Mouse (Mus musculus): ENCODE data around the gene Smc6.

The Smc6 gene

DNA sequence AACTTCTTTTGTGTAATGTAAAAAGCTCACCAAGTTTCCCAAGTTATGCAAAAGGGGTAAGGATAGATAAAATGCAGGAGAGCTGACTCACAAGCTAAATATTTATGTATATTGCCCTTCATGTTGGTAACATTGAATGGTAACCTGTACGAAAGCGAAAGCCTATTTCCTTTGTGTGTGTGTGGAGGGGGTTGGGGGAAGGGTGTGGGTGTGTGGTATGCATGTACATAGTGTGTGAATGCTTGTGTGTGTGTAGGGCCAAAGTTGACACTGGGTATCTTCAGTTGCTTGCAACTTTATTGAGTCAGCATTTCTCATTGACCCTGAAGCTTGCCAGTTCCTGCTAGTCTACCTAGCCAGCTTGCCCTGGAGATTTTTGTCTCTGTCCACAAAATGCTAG lies 15.9 kb downstream of the Smc6 start:
- no peak for ATAC-seq (ENCODE audit: low TSS enrichment)

DNA sequence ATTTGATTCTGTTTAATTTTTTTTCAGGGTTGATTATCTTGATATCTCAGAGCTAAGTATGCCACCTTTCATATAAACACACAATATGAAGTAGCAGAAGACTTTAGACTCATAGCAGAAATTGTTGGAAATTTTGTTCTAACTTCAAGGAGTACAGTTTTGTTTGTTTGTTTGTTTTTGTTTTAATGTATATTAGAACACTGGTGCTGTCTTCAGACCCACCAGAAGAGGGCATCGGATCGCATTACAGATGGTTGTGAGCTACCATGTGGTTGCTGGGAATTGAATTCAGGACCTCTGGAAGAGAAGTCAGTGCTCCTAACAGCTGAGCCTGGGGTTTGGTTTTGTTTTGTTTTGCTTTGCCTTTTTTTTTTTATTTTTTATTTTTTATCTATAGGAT lies 20.7 kb downstream of the Smc6 start:
- ATAC-seq (ENCODE audit: low TSS enrichment): no peak

DNA sequence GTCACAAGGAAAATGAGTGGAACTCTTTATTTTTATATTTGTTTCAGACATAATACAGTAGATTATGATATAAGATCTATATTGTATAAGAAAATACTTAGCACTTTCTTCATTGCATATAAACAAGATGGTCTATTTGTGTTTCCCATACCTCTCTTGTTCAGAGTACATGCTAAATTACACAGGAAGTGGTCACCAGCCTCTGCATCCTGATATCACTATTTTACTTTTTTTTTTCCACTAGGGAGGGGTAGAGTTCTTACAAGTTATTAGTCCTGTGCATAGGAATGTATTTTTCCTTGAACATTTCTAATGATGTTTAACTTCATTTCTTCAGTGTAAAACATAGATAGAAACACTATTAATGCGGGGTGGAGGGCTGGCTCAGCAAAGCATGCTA lies 35.2 kb downstream of the Smc6 start:
- no peak for ATAC-seq (ENCODE audit: low TSS enrichment)

DNA sequence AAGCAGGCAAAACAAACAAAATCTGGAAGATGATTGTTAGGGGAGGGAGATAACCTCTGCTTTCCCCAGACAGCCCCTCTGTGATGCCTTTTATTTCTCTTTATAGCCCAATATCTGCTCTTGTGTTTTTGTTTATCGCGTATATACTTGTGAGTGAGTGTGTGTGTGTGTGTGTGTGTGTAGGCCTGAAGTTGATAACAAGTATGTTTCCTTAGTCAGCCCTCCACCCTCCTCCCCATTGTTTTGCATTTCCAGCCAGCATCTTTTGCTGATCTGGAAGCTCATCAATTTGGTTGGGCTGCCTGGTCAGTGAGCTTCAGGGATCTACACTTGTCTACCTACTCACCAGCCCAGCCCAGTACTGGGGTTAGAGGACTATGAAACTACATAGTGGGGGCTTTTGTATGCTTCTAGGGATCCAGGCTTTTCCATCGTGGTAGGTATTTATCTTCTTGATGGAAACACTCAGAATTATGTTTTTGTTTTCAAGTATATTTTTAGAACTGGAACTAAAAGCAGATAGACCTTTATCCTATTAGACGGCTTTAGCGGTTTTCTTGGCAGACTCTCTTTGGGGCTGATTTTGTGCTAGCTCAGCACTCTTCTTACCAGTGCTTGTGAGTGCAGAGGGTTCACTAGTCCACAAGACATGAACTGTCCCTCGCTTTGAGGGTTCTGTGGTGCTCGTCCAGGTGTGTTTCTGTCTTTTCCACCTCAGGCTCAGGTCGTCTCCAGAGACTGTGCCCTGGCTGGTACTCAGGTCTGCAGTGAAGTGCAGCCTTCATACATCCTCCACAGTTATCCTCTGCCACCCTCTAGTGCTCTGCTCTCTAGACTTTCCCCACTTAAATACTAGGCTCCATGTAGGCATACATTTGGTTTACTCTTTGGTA lies 41.3 kb downstream of the Smc6 start:
- no peak for ATAC-seq (ENCODE audit: low TSS enrichment)

DNA sequence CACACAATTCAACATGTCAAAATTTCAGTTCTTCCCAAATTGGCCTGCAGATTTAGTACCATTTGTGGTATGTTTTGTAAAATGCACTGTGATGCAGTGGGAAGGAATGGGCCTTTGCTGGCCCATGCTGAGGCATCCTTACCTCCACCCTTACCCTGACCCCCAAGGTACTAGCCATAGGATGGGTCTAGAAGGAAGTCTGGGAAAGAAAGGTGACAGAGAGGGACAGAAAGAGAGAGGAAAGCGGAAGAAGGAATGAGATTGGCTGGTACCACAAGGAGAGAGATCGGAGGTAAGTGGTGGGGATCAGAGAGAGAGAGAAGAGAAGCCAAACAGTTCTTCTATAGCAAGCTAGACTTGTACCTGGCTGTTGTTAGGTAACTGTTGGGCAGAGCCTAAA lies 45.4 kb downstream of the Smc6 start:
- ATAC-seq (ENCODE audit: low TSS enrichment): no peak

DNA sequence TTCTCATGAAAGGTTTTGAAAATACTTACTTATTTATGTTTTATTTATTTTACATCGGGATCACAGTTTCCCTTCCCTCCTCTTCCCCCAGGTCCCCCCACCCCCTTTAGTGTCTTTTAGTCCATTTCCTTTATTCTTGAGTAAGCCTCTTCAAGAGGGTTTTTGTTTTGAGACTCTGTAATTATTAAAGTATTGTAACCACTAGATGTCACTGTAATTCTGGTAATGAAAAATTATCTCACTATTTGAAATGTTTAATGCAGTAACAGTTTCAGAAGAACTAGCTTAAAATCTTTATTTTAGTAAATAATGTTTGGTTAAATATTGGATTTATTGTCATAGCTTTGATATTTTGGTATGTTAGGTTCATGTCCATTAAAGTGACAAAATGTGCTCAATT lies 48.2 kb downstream of the Smc6 start:
- ATAC-seq (ENCODE audit: low TSS enrichment): no peak

DNA sequence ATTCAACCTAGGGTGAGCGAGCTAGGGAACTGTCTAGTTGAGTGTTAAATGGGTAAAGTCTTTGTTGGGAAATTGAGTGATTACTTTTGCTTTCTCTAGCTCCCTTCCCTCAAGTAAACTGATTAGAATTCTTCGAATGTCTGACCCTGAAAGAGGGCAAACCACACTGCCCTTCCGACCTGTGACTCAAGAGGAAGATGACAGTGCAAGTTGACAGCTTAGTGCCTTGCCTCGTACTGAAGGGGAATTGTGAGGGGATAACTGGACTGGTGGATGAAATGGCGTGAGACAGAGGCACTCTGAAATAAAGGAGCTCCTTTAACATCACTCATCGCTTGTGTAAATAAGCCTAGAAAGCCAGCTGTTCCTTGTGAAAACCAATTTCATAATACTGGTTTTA lies 52.0 kb downstream of the Smc6 start:
- no peak for ATAC-seq (ENCODE audit: low TSS enrichment)

DNA sequence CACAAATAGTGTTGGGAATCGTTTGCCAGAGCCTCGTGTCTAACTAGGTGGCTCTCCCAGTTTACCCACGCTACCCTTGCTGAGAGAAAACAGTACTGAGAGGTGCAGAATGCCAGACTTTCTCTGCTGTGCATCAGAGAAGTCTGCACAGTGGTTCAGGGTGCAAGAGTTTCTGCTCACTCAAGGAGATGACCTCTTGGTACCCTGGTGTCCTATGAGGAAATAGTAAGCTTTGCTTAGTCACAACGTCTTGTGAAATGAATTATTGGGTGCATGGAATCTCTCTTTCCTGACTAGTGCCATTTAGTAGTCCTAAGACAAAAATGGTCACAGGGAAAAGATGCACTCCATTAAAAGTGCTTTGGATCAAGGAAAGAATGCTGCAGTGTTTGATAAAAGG lies 58.8 kb downstream of the Smc6 start:
- ATAC-seq (ENCODE audit: low TSS enrichment): peak; percentile 13; the same call in 1 of the 2 replicates

DNA sequence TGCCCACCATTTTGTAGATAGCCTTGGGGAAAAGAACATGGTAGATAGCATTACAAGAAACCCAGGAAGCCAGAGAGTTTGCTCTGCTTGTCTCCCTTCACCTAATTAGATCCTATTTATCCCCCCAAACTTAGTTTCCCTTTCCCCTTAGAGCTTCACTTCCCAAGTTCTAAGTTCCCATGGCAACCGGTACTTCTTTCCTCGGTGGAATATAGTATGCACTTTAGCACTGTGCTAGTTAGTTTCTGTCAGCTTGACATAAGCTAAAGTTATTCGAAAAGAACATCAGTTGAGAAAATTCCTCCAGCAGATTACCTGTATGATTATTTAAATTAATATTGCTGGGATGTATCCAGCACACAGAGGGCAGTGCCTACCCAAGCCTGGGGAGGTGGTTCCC lies 60.8 kb downstream of the Smc6 start:
- ATAC-seq (ENCODE audit: low TSS enrichment): no peak

DNA sequence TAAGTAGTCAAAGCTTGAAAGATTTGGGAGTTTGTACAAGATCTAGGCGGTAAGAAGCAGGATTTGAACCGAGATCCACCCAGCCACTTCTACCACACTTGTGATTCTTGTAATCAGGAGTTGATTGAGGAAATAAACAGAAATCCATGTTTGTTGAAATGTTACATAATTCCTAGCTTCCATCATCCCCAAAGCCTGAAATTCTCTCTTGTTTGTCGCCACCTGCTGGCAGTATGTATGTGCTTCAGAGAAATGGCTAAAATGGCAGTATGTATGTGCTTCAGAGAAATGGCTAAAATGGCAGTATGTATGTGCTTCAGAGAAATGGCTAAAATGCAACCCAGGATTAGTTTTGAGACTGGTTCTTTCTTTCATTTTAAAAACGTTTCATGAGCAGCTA lies 71.2 kb downstream of the Smc6 start:
- ATAC-seq (ENCODE audit: low TSS enrichment): peak; percentile 58; the same call in 1 of the 2 replicates

DNA sequence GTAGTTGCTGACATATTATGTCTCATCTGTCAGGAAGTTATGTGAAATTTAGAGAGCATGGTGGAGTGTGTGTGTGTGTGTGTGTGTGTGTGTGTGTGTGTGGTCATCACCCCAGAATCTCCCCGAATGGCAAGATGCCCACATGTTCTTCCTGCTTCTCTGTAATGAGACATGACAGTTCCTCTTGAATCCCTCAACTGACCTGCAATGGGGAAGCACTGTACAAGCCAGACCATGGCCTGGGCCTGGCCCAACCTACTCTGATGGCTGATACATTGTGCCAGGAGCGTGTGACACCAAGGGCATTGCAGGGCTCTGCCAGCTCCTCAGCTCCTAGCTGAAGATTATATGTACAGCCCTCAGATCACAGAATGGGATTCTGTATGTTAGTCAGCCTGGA lies 72.6 kb downstream of the Smc6 start:
- ATAC-seq (ENCODE audit: low TSS enrichment): no peak

DNA sequence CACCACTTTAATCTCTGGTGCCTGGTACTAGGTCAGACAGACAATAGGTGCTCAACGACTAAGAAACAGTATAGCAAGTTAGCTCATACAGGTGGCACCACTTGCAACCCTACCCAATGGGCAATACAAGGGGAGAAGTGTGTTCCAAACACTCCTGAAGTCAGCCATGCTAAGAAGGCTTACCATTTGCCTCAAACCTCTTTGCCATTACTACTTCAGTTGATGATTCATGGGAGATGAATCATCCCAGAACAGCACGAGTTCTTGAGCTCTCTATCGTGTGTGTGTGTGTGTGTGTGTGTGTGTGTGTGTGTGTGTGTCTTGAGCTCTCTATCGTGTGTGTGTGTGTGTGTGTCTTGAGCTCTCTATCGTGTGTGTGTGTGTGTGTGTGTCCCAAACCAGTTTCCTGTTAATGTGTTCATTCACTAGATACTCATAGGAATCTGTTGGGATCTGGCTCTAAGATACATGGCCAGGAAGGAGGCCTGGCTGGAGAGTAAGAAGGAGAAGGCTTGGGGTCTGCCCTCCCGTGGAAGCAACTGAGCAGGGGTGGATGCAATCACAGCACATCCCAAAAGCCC lies 76.4 kb downstream of the Smc6 start:
- ATAC-seq (ENCODE audit: low TSS enrichment): peak; percentile 58

DNA sequence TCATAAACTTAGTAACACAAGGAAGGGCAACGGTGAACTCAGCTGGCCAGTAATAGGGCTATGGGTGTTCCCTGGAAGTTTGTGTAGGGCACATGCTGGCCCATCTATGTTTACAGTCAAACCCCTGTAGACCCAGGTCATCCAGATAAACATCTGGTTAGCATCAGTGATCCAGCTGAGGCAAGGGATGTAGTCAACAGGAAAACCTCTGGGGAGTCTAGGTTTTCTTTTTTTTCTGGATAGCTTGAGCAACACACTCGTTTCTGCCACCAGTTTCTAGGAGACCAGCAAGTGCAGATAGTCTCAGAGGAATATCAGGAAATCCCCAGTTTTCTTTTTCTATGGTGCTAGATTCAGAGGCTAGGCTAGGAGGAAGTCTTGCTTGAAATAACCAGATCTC lies 80.3 kb downstream of the Smc6 start:
- ATAC-seq (ENCODE audit: low TSS enrichment): no peak

DNA sequence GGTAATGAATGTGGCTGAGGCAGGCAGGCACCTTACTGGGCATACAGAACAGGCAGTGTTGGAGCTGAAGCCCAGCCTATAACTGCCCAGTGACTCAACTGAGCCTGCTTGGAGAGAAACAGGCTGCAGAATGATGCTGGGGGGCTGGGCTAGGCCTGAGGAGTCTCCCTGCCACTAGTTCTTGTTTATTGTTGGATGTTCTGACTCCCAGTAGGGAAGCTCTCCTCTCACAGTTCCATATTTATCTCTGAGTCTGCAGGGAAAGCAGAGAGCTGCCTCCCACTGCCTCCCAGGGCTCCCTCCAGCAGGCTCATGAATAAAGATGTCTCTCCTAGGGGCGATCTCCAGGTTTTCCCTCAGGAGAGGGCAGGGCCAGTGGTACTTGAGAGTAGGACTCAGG lies 82.7 kb downstream of the Smc6 start:
- ATAC-seq (ENCODE audit: low TSS enrichment): peak; percentile 91

DNA sequence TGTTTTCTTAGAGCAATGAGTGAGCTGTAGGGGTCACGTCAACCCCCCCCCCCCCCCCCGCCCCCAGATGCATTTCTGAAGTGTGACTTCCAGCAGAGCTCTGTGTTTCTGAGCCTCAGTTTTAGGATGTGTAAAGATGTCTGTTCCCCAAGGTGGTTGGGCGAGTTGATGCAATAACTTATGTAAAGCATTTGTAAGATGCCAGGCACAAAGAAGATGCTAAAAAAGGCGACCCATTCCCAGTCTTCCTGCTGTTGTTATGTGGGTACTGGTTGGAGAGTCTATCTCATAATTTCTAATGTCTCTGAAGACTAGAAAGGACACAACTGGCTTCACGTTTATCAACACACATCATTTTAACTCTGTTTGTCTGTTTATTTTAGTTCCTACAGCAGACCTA lies 84.2 kb downstream of the Smc6 start:
- peak; percentile 67 for ATAC-seq (ENCODE audit: low TSS enrichment)

DNA sequence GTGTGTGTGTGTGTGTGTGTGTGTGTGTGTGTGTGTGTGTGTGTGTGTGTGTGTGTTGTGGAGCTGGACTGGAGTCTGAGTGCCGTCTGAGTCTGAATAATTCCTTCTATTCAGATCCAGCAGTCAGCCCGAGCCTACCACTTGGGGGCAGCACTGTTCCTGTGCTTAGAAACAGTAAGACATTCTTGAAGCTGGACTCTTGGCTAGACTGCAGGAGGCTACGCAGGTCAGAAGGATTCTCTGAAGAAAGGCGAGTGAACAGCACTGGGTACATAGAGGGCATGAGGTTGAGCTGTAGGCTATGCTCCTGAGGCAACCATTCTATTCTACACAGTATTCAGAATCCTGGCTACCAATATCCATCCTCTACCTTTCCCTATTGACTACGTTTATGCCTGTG lies 85.2 kb downstream of the Smc6 start:
- ATAC-seq (ENCODE audit: low TSS enrichment): 0 out of 2 replicates have a peak, but pooled peaks have one; percentile 31

DNA sequence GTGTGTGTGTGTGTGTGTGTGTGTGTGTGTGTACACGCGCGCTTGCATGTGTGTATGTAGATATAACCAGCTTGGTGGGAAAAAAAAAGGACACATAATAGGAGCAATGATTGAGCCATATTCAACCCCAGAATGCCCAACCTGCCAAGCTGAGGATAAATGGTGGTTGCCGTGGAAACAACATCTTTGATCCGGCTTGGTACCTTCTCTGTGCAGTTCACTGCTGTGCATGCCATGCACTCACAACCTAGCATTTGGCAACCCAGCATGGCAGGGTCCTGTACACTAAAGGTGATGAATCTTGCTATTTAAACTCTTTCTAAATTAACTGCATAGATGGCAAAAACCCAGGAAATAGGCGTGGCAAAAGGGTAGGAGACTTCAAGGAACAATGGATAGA lies 96.7 kb downstream of the Smc6 start:
- ATAC-seq (ENCODE audit: low TSS enrichment): no peak

DNA sequence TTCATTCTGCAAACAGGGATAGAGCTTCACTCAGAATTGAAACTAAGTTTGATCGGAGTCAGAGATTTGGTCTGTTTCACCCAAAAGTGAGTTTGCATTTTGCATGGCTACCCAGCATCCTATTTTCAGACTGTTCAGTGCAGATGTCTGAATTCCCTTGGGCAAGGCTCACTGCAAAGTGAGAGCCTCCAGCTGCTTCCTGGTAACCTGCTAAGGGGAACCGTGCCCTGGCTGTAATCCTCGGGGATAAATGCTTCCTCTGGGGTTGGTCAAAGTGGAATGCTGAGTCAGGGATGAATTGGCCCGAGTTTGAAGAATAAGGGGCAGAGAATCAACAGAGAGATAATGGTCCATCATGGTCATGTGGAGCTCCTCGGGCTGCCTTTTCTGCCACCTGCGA lies 99.2 kb downstream of the Smc6 start:
- no peak for ATAC-seq (ENCODE audit: low TSS enrichment)

DNA sequence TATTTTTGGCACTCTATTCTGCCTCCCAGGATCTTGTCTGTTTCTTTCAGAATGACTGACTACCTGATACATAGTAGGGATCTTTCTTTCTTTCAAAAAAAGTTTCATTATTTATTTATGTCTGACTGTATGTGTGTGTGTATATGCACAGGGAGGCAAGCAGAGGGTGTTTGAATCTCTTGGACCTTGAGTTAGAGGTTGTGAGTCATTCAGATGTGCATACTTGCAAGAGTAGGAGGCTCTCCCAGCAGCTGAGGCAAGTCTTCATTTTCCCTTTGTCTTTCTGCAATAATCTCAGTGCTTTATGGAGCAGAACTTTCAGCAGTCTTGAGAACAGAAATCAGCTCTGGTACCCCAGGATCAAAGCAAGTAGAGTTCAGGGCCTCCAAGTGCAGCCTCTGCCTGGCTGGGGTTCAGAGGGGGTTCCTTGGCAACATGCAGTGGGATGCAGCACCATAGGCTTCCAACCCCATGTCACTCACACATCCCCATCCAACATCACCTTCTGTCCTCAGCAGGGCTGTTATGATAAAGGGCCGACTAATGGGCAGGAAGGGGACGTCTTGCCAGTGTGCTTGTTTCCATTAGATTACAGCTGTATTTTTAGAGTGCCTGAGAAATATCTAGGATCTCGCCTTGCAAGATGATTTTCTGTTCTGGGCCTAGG lies 101.5 kb downstream of the Smc6 start:
- ATAC-seq (ENCODE audit: low TSS enrichment): 0 out of 2 replicates have a peak, but pooled peaks have one; percentile 42

Measured in frontal cortex, adult (tissue).